Mouse (Mus musculus) heart, adult 2 months (tissue): Measurements from ENCODE around the gene Ddx28. TPM values are rescaled to one million over a fixed set of nuclear protein-coding genes. Genes with fewer than 3 reads are reported as not detected.

ENCODE experiments used
- DNase-seq, 2 experiments: peaks; one replicate each; pipeline ENCODE4 v3.0.0; 2021
- H3K27ac ChIP-seq: fragments of 200-600 bp; 2 replicates; pipeline ENCODE4 v1.8.1; 2022
- H3K27me3 ChIP-seq: fragments of 200-500 bp; 2 replicates; pipeline ENCODE4 v1.6.1; 2012; ENCODE audit warnings: mild to moderate bottlenecking, low read length, inconsistent platforms, mixed read lengths; ENCODE audit not compliant: control insufficient read depth, insufficient read depth
- H3K36me3 ChIP-seq: fragments of 200-500 bp; 2 replicates; pipeline ENCODE4 v1.6.1; 2012; ENCODE audit warnings: low read length, inconsistent platforms; ENCODE audit not compliant: control insufficient read depth, insufficient read depth
- H3K4me1 ChIP-seq: fragments of 200-500 bp; 2 replicates; pipeline ENCODE4 v1.6.1; 2011; ENCODE audit warnings: low read length; ENCODE audit not compliant: control insufficient read depth, insufficient read depth
- H3K4me3 ChIP-seq: fragments of 200-600 bp; 2 replicates; pipeline ENCODE4 v1.8.1; 2022
- H3K79me2 ChIP-seq: fragments of 200-500 bp; replicated peaks from 2 replicates; pipeline ENCODE4 v1.6.1; 2012; ENCODE audit warnings: mild to moderate bottlenecking, inconsistent platforms, low read length, moderate library complexity, mixed read lengths; ENCODE audit not compliant: control insufficient read depth, insufficient read depth
- H3K9ac ChIP-seq: fragments of 200-500 bp; 2 replicates; pipeline ENCODE4 v1.6.1; 2012; ENCODE audit warnings: low read depth, mild to moderate bottlenecking, control low read depth, inconsistent platforms, low read length, mixed read lengths
- CTCF ChIP-seq: fragments of 200-600 bp; IDR thresholded peaks from 2 replicates; pipeline ENCODE4 v1.8.1; 2022; ENCODE audit warnings: antibody characterized with exemption, mild to moderate bottlenecking, moderate library complexity
- EP300 ChIP-seq: fragments of 200-500 bp; IDR thresholded peaks from 2 replicates; pipeline ENCODE4 v1.6.1; 2011; ENCODE audit warnings: low read depth, low read length, control low read depth; ENCODE audit not compliant: insufficient read depth
- POLR2A ChIP-seq: fragments of 200-500 bp; IDR thresholded peaks from 2 replicates; pipeline ENCODE4 v1.6.1; 2011; ENCODE audit warnings: mild to moderate bottlenecking, low read depth, low read length, control low read depth; ENCODE audit not compliant: insufficient read depth
- WGBS: fragments of 180-500 bp; shearing (Covaris S2); methylation state at CpG from one replicate; pipeline ENCODE4 v1.1.7; 2018; 5-methylcytosine and 5-hydroxymethylcytosine counted together
- intact Hi-C: fragments of 180-260 bp; cut with DNase I; formaldehyde crosslinking; loops from one replicate; pipeline ENCODE4 v1.15.1; 2025
- polyA plus RNA-seq: library from polyadenylated mRNA; depleted of rRNA; stranded (reverse); fragments of >200 nt; gene quantifications from 2 replicates; pipeline ENCODE4 v1.2.3, GENCODE M21; 2012
- total RNA-seq, 2 experiments: library from RNA; stranded (reverse); gene quantifications; 2 replicates each; pipeline ENCODE4 v1.2.3; 2021

Ddx28 gene
- total and polyA plus RNA-seq, 3 experiments = 5.7 to 10.0 (median 9.2) TPM

- Histone ChIP-seq H3K4me3 (no peak overlapping the region), H3K27me3 (no peaks in the 10 kb centered on the region), H3K36me3 (no peaks in the 10 kb centered on the region), H3K4me1 (no peaks in the 10 kb centered on the region), H3K27ac (no peak overlapping the region), H3K79me2 (no peaks in the 10 kb centered on the region), H3K9ac (no peak overlapping the region)
- intact Hi-C loops = no loop called here
- WGBS = 71% methylated on average over 2 of the region's 2 CpGs
- TF ChIP-seq CTCF = no peak
- no peak for TF ChIP-seq POLR2A
- TF ChIP-seq EP300 = no peak
- DNase-seq = no peak
Observed at GRCm38 (mm10) chr8:105998971-105999370, 12.7 kb downstream of the Ddx28 start.

DNA sequence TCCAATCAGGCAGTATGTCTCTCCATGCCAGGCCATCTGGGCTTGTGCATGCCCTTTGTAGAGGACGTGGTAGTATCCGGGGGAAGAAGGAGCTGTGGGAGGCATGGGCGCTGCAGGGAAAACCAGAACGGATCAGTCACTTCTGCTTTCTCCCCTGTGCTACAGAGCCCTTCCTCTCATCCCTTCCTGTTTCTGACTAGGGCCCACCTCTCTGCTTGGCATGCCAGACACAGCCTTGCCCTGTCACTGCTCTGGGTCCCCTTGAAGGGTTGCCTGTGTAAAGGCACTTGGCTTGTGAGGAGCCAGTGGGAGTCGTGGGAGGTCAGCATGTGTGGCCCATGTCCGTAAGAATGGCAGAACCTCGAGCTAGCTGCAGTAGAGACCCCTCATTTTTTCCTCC is 15.3 kb downstream of the Ddx28 start:
- Histone ChIP-seq H3K27ac (no peak overlapping the region), H3K79me2 (no peaks in the 10 kb centered on the region), H3K4me1 (no peaks in the 10 kb centered on the region), H3K27me3 (no peaks in the 10 kb centered on the region), H3K36me3 (no peaks in the 10 kb centered on the region), H3K4me3 (no peak overlapping the region), H3K9ac (no peak overlapping the region)
- TF ChIP-seq CTCF = no peak
- no peak for TF ChIP-seq EP300
- TF ChIP-seq POLR2A = no peak
- WGBS = 59% methylated on average over 7 of the region's 7 CpGs
- intact Hi-C loops = no loop called here
- DNase-seq = peak in 1 of 2 experiments; percentile 41

GRCm38 (mm10) chr8:105993226-105993625 is 18.5 kb downstream of the Ddx28 start:
- WGBS = 72% methylated on average over 4 of the region's 4 CpGs

GRCm38 (mm10) chr8:105992499-105992898 is 19.2 kb downstream of the Ddx28 start:
- intact Hi-C loops = loop anchor here (5.0 kb wide), 1 partner anchor 125 kb away; no protein-coding TSS in a partner anchor

More at GRCm38 (mm10) chr8:105993226-105993625, 18.5 kb downstream of the Ddx28 start:
- Histone ChIP-seq H3K36me3 (no peaks in the 10 kb centered on the region), H3K9ac (no peak overlapping the region), H3K79me2 (no peaks in the 10 kb centered on the region), H3K4me1 (peaks cover 1% of the 10 kb centered on the region; the same call in 1 of the 2 replicates), H3K4me3 (no peak overlapping the region), H3K27ac (no peak overlapping the region), H3K27me3 (no peaks in the 10 kb centered on the region)
- no peak for TF ChIP-seq EP300
- TF ChIP-seq POLR2A = no peak
- no peak for TF ChIP-seq CTCF
- no peak for DNase-seq
- intact Hi-C loops = loop anchor here (5.0 kb wide), 1 partner anchor 124 kb away; no protein-coding TSS in a partner anchor

GRCm38 (mm10) chr8:105991546-105991945 is 20.1 kb downstream of the Ddx28 start:
- no peaks in the 10 kb centered on the region for H3K27me3 ChIP-seq
- WGBS = 75% methylated on average over 2 of the region's 2 CpGs
- intact Hi-C loops = loop anchor here (1.0 to 5.0 kb wide), 3 partner anchors 31 to 126 kb away; no protein-coding TSS in a partner anchor
- no peak overlapping the region for H3K9ac ChIP-seq
- no peaks in the 10 kb centered on the region for H3K79me2 ChIP-seq
- peaks cover 1% of the 10 kb centered on the region; the same call in 1 of the 2 replicates for H3K4me1 ChIP-seq
- H3K36me3 ChIP-seq = no peaks in the 10 kb centered on the region
- TF ChIP-seq POLR2A (no peak), CTCF (no peak), EP300 (no peak)
- no peak overlapping the region for H3K4me3 ChIP-seq
- no peak overlapping the region for H3K27ac ChIP-seq
- no peak for DNase-seq

More at GRCm38 (mm10) chr8:105992499-105992898, 19.2 kb downstream of the Ddx28 start:
- no peak overlapping the region for H3K9ac ChIP-seq
- 62% methylated on average over 5 of the region's 5 CpGs for WGBS
- peaks cover 1% of the 10 kb centered on the region; the same call in 1 of the 2 replicates for H3K4me1 ChIP-seq
- H3K27ac ChIP-seq = no peak overlapping the region
- peak in 1 of 2 experiments; percentile 37 for DNase-seq
- H3K79me2 ChIP-seq = no peaks in the 10 kb centered on the region
- TF ChIP-seq POLR2A = no peak
- no peak for TF ChIP-seq CTCF
- no peak for TF ChIP-seq EP300
- no peaks in the 10 kb centered on the region for H3K36me3 ChIP-seq
- H3K4me3 ChIP-seq = no peak overlapping the region
- no peaks in the 10 kb centered on the region for H3K27me3 ChIP-seq

- Histone ChIP-seq H3K4me1 (peaks cover 1% of the 10 kb centered on the region; the same call in 1 of the 2 replicates), H3K4me3 (no peak within 1 kb of the TSS), H3K27ac (no peak within 1 kb of the TSS), H3K79me2 (no peaks in the 10 kb centered on the region), H3K27me3 (no peaks in the 10 kb centered on the region), H3K36me3 (no peaks in the 10 kb centered on the region), H3K9ac (no peak within 1 kb of the TSS)
- DNase-seq = peak; percentile 80 to 83
- WGBS = 10% methylated on average over 15 of the region's 15 CpGs
- no peak for TF ChIP-seq POLR2A
- TF ChIP-seq CTCF = peak; percentile 98
- TF ChIP-seq EP300 = peak; percentile 88
- intact Hi-C loops = loop anchor here (1.0 to 5.0 kb wide), 3 partner anchors 31 to 126 kb away; no protein-coding TSS in a partner anchor
Observed at GRCm38 (mm10) chr8:105990856-105991387, 20.8 kb downstream of the Ddx28 start, which contains the start of gene Dus2. Gene Dus2, plus strand, starts transcription at chr8:105991337.
